Mouse (Mus musculus): ENCODE measurements around the gene Cx3cr1.

- TF ChIP-seq CTCF (IDR thresholded peaks at IDR 0.05; ENCODE audit: borderline replicate concordance, control insufficient read depth, extremely low read depth, insufficient read depth, low read length, poor library complexity) = peak; percentile 80
- TF ChIP-seq POLR2A (IDR thresholded peaks at IDR 0.05; ENCODE audit: control insufficient read depth, extremely low read depth, insufficient read depth, low read length, poor library complexity) = no peak
These were observed 124.3 kb downstream of the Cx3cr1 start for GRCm38 (mm10) chr9:119945173-119945900.
